20 mouse cellular contexts compared by ENCODE assay signal in genomic region chr3:21296581-21297110, GRCm38 (mm10).
A peak's percentile ranks its signal among the peaks of the same experiment; 100 is the strongest.
DNase-seq lines count a peak whose midpoint lies in the region; ATAC-seq and TF ChIP-seq lines count a peak whose summit lies in the region.
"Had no signal": no experiment of that assay in that cellular context is flagged by ENCODE, and none has a peak within 500 bp of the region (broad histone marks: within the 10 kb centered on the region; RNA-seq: fewer than 3 reads in every experiment).

No protein-coding gene starts in this region.

- no peak for TF ChIP-seq CTCF in brain, embryonic 14.5 days (IDR thresholded peaks at IDR 0.05; ENCODE audit: borderline replicate concordance, extremely low read depth, insufficient read depth, insufficient read length)

- TF ChIP-seq POLR2A in brain, embryonic 14.5 days (IDR thresholded peaks at IDR 0.05; ENCODE audit: borderline replicate concordance, extremely low read depth, insufficient read depth, insufficient read length, poor library complexity, severe bottlenecking): no peak
- no peak for TF ChIP-seq POLR2A in limb, embryonic 14.5 days (IDR thresholded peaks at IDR 0.05; ENCODE audit: borderline replicate concordance, extremely low read depth, insufficient read depth, insufficient read length)

- H3K36me3 ChIP-seq in forebrain, embryonic 15.5 days: no peaks in the 10 kb centered on the region
- H3K36me3 ChIP-seq in forebrain, embryonic 10.5 days (replicated peaks): no peaks in the 10 kb centered on the region
- H3K36me3 ChIP-seq in lung, embryonic 16.5 days (ENCODE audit: control insufficient read depth, insufficient read depth, low read length): no peaks in the 10 kb centered on the region
- no peaks in the 10 kb centered on the region for H3K36me3 ChIP-seq in limb, embryonic 14.5 days (ENCODE audit: control insufficient read depth, insufficient read depth, low read length)
- H3K36me3 ChIP-seq: embryonic facial prominence, embryonic 13.5 days; heart, embryonic 13.5 days; hindbrain, embryonic 15.5 days had no signal

- DNase-seq in forebrain, embryonic 10.5 days (ENCODE audit: extremely low spot score, low spot score): no peak
- DNase-seq in lung, postnatal 4 days: no peak
- DNase-seq in brain, embryonic 14.5 days (ENCODE audit: low read depth): peak; percentile 85
- peak; percentile 21 for DNase-seq in limb, embryonic 14.5 days (ENCODE audit: low spot score)
- no peak for DNase-seq in adrenal gland, postnatal 14 days
- DNase-seq: adrenal gland, postnatal 25 days; cerebellum, adult 11-12 months; cerebellum, adult 9-10 months; cerebellum, postnatal 25 days; gastrocnemius, adult 2 months; gastrocnemius, postnatal 25 days; heart, postnatal 36 days; kidney, adult 2 months had no signal

- no peak overlapping the region for H3K4me3 ChIP-seq in forebrain, embryonic 15.5 days
- no peak overlapping the region for H3K4me3 ChIP-seq in forebrain, embryonic 10.5 days
- no peak overlapping the region for H3K4me3 ChIP-seq in lung, embryonic 16.5 days (ENCODE audit: low read length)
- H3K4me3 ChIP-seq in limb, embryonic 14.5 days (replicated peaks; ENCODE audit: low read length): no peak overlapping the region
- H3K4me3 ChIP-seq: embryonic facial prominence, embryonic 13.5 days; erythroblast, embryonic 14.5 days; gastrocnemius, adult 2 months; heart, embryonic 13.5 days; hindbrain, embryonic 15.5 days had no signal

- no peak overlapping the region for H3K9ac ChIP-seq in forebrain, embryonic 15.5 days (replicated peaks)
- no peak overlapping the region for H3K9ac ChIP-seq in lung, embryonic 16.5 days (ENCODE audit: low read length)
- H3K9ac ChIP-seq in limb, embryonic 14.5 days (ENCODE audit: low read depth, low read length, severe bottlenecking): no peak overlapping the region
- H3K9ac ChIP-seq: embryonic facial prominence, embryonic 13.5 days; heart, embryonic 13.5 days; hindbrain, embryonic 15.5 days had no signal

- no peaks in the 10 kb centered on the region for H3K27me3 ChIP-seq in forebrain, embryonic 15.5 days
- H3K27me3 ChIP-seq in forebrain, embryonic 10.5 days (ENCODE audit: poor library complexity, severe bottlenecking): no peaks in the 10 kb centered on the region
- no peaks in the 10 kb centered on the region for H3K27me3 ChIP-seq in lung, embryonic 16.5 days (ENCODE audit: control insufficient read depth, insufficient read depth, low read depth, low read length)
- no peaks in the 10 kb centered on the region for H3K27me3 ChIP-seq in limb, embryonic 14.5 days (ENCODE audit: control insufficient read depth, insufficient read depth, low read length)
- H3K27me3 ChIP-seq: embryonic facial prominence, embryonic 13.5 days; heart, embryonic 13.5 days; hindbrain, embryonic 15.5 days had no signal

- H3K4me1 ChIP-seq in forebrain, embryonic 15.5 days: peaks cover 7% of the 10 kb centered on the region; the same call in 1 of the 2 replicates
- no peaks in the 10 kb centered on the region for H3K4me1 ChIP-seq in forebrain, embryonic 10.5 days
- no peaks in the 10 kb centered on the region for H3K4me1 ChIP-seq in lung, embryonic 16.5 days (replicated peaks; ENCODE audit: control insufficient read depth, insufficient read depth, low read length)
- no peaks in the 10 kb centered on the region for H3K4me1 ChIP-seq in limb, embryonic 14.5 days (ENCODE audit: control insufficient read depth, insufficient read depth, low read length)
- H3K4me1 ChIP-seq: hindbrain, embryonic 15.5 days had no signal

- no peak overlapping the region for H3K27ac ChIP-seq in forebrain, embryonic 15.5 days (replicated peaks)
- H3K27ac ChIP-seq in forebrain, embryonic 10.5 days: no peak overlapping the region
- no peak overlapping the region for H3K27ac ChIP-seq in lung, embryonic 16.5 days (ENCODE audit: low read length)
- H3K27ac ChIP-seq in limb, embryonic 14.5 days (replicated peaks; ENCODE audit: low read depth, low read length): no peak overlapping the region
- H3K27ac ChIP-seq: embryonic facial prominence, embryonic 13.5 days; gastrocnemius, adult 2 months; heart, embryonic 13.5 days; hindbrain, embryonic 15.5 days had no signal

- no peaks in the 10 kb centered on the region for H3K9me3 ChIP-seq in forebrain, embryonic 15.5 days
- H3K9me3 ChIP-seq in forebrain, embryonic 10.5 days: no peaks in the 10 kb centered on the region
- no peaks in the 10 kb centered on the region for H3K9me3 ChIP-seq in lung, embryonic 16.5 days (ENCODE audit: control insufficient read depth, low read length)
- no peaks in the 10 kb centered on the region for H3K9me3 ChIP-seq in limb, embryonic 14.5 days (ENCODE audit: control insufficient read depth, low read length)
- H3K9me3 ChIP-seq: embryonic facial prominence, embryonic 13.5 days; heart, embryonic 13.5 days; hindbrain, embryonic 15.5 days had no signal

- peak; percentile 65 for ATAC-seq in forebrain, embryonic 15.5 days (replicated peaks)
- peak; percentile 36; the same call in 1 of the 2 replicates for ATAC-seq in lung, embryonic 16.5 days (ENCODE audit: low read depth)
- no peak for ATAC-seq in limb, embryonic 14.5 days (ENCODE audit: low FRiP score, low read depth)
- ATAC-seq: intestine, embryonic 16.5 days had no signal

- WGBS in forebrain, embryonic 15.5 days: 12% methylated on average over 1 of the region's 1 CpGs
- 61% methylated on average over 1 of the region's 1 CpGs for WGBS in forebrain, embryonic 10.5 days
- 15% methylated on average over 1 of the region's 1 CpGs for whole genome bisulfite sequencing in lung, embryonic 16.5 days
- 16% methylated on average over 1 of the region's 1 CpGs for WGBS in limb, embryonic 14.5 days

- H3K4me2 ChIP-seq in forebrain, embryonic 15.5 days (replicated peaks): no peak overlapping the region
- H3K4me2 ChIP-seq in lung, embryonic 16.5 days (ENCODE audit: low read depth, low read length): no peak overlapping the region
- no peak overlapping the region for H3K4me2 ChIP-seq in limb, embryonic 14.5 days (replicated peaks; ENCODE audit: low read depth, low read length, severe bottlenecking)
- H3K4me2 ChIP-seq: embryonic facial prominence, embryonic 13.5 days; heart, embryonic 13.5 days; hindbrain, embryonic 15.5 days had no signal

Comparison
In these comparisons a context has a peak if more than half of its experiments do, and no peak if none do; other contexts are left out.
1. DNase-seq: peak in brain, embryonic 14.5 days (single experiment) and limb, embryonic 14.5 days (single experiment); none in forebrain, embryonic 10.5 days (single experiment), lung, postnatal 4 days (0 of 2) and adrenal gland, postnatal 14 days (single experiment).